Mouse (Mus musculus) MEL (cell line): ENCODE measurements at regions not wholly inside any gene's neighbourhood (a gene's known extent, or its start where the extent isn't known, plus 50 kb on each side); places are given as distances from the start of the nearest gene placed in this dataset.

Experiments used
- CTCF ChIP-seq, 3 experiments: IDR thresholded peaks in 2 of 3; conservative IDR thresholded peaks in 1 of 3; 2 replicates each; pipeline ENCODE4 v1.5.1; 2011 to 2012; ENCODE audit warnings: low read length in 3 of 3, low read depth in 2 of 3, mild to moderate bottlenecking in 2 of 3, improper control_type of control experiment in 1 of 3, inconsistent platforms in 1 of 3, mixed read lengths in 1 of 3, moderate library complexity in 1 of 3; ENCODE audit not compliant: control insufficient read depth in 1 of 3, insufficient read depth in 1 of 3, poor library complexity in 1 of 3, severe bottlenecking in 1 of 3
- EP300 ChIP-seq, 2 experiments: IDR thresholded peaks; 2 replicates each; pipeline ENCODE4 v1.6.1; 2011; ENCODE audit warnings: improper control_type of control experiment in 2 of 2, low read length in 2 of 2, low read depth in 1 of 2, mild to moderate bottlenecking in 1 of 2
- GABPA ChIP-seq: IDR thresholded peaks from 2 replicates; pipeline ENCODE4 v1.6.1; 2012; ENCODE audit warnings: low read depth, mild to moderate bottlenecking, inconsistent platforms, low read length, improper control_type of control experiment, moderate library complexity
- GATA1 ChIP-seq: IDR thresholded peaks from 2 replicates; pipeline ENCODE4 v1.6.1; 2011; ENCODE audit warnings: low read depth, low read length, improper control_type of control experiment
- MEF2A ChIP-seq: IDR thresholded peaks from 2 replicates; pipeline ENCODE4 v1.6.1; 2014; ENCODE audit warnings: low read depth, mild to moderate bottlenecking, inconsistent platforms, low read length, improper control_type of control experiment; ENCODE audit not compliant: poor library complexity, insufficient replicate concordance, severe bottlenecking; ENCODE audit errors: extremely low read depth
- POLR2AphosphoS2 ChIP-seq: IDR thresholded peaks from 2 replicates; pipeline ENCODE4 v1.6.1; 2011; ENCODE audit warnings: low read length, improper control_type of control experiment
- RAD21 ChIP-seq: IDR thresholded peaks from 2 replicates; pipeline ENCODE4 v1.6.1; 2011; ENCODE audit warnings: mild to moderate bottlenecking, low read depth, low read length, improper control_type of control experiment
- RCOR1 ChIP-seq: IDR thresholded peaks from 2 replicates; pipeline ENCODE4 v1.6.1; 2012; ENCODE audit warnings: low read depth, mild to moderate bottlenecking, inconsistent platforms, low read length, improper control_type of control experiment
- SMC3 ChIP-seq: IDR thresholded peaks from 2 replicates; pipeline ENCODE4 v1.6.1; 2011; ENCODE audit warnings: low read depth, low read length, improper control_type of control experiment
- TBP ChIP-seq: IDR thresholded peaks from 2 replicates; pipeline ENCODE4 v1.8.0; 2011; ENCODE audit warnings: low read depth, low read length, improper control_type of control experiment
- ZC3H11A ChIP-seq: IDR thresholded peaks from 2 replicates; pipeline ENCODE4 v1.6.1; 2012; ENCODE audit warnings: low read depth, mild to moderate bottlenecking, inconsistent platforms, low read length, improper control_type of control experiment
- ZNF384 ChIP-seq: IDR thresholded peaks from 2 replicates; pipeline ENCODE4 v1.6.1; 2012; ENCODE audit warnings: low read depth, mild to moderate bottlenecking, inconsistent platforms, low read length, improper control_type of control experiment

GRCm38 (mm10) chr9:118221186-118221585 lies 71.2 kb upstream of the Cmc1 start:
- TF ChIP-seq GABPA = no peak
- TF ChIP-seq MEF2A = no peak
- no peak for TF ChIP-seq POLR2AphosphoS2
- TF ChIP-seq RCOR1 = no peak
- TF ChIP-seq CTCF (IDR thresholded peaks at IDR 0.05 in 2 of 3, conservative IDR thresholded peaks at IDR 0.05 in 1 of 3; ENCODE audit: control insufficient read depth in 1 of 3, insufficient read depth in 1 of 3, low read depth in 2 of 3, low read length in 3 of 3, poor library complexity in 1 of 3, severe bottlenecking in 1 of 3) = no peak
- TF ChIP-seq GATA1 = no peak
- no peak for TF ChIP-seq ZNF384
- no peak for TF ChIP-seq TBP
- TF ChIP-seq RAD21 = no peak
- TF ChIP-seq EP300 (IDR thresholded peaks at IDR 0.05; ENCODE audit: low read depth in 1 of 2, low read length in 2 of 2) = no peak
- no peak for TF ChIP-seq ZC3H11A
- TF ChIP-seq SMC3 = no peak
